Mouse (Mus musculus): ENCODE measurements at regions not wholly inside any gene's neighbourhood (a gene's known extent, or its start where the extent isn't known, plus 50 kb on each side); places are given as distances from the start of the nearest gene placed in this dataset.

DNA sequence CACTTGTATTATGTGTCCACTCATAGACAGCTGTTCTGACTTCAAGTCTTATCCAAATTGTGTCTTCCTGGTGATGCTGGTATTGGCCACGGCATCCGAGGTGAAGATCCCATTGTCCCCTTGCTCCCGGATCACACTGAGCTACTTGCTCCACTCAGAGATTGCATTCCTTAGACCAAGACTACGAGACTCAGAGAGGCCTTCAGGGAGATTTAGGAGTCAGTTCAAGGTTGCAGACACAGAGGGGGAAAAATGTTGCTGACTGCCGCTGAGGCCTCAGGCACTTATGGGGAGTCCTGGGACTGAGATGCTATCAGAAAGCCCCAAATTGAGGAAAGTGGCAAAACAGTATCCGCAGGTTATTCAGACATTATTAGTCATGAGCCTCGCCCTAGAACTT, 183.9 kb downstream of the Ly86 start:
- TF ChIP-seq POLR2A (IDR thresholded peaks at IDR 0.05; ENCODE audit: control insufficient read depth, extremely low read depth, insufficient read depth, low read length, poor library complexity) (no peak), CTCF (IDR thresholded peaks at IDR 0.05; ENCODE audit: borderline replicate concordance, control insufficient read depth, extremely low read depth, insufficient read depth, low read length, poor library complexity) (no peak)
